Mouse (Mus musculus) heart, embryonic 15.5 days (tissue): ENCODE measurements at regions not wholly inside any gene's neighbourhood (a gene's known extent, or its start where the extent isn't known, plus 50 kb on each side); places are given as distances from the start of the nearest gene placed in this dataset.
A peak's percentile ranks its signal among the peaks of the same experiment; 100 is the strongest.

Source experiments
- ATAC-seq: fragments of 200-750 bp; cut with Nextera tagmentation; replicated peaks from 2 replicates; pipeline ENCODE4 v1.8.0; 2017; ENCODE audit warnings: low read depth, moderate TSS enrichment; ENCODE audit not compliant: insufficient number of reproducible peaks, insufficient read depth, low FRiP score
- H3K27ac ChIP-seq: fragments of 300-500 bp; sonication (generic); 2 replicates; pipeline ENCODE4 v1.5.1; 2015; ENCODE audit warnings: mild to moderate bottlenecking, inconsistent platforms
- H3K27me3 ChIP-seq: fragments of 300-500 bp; sonication (generic); 2 replicates; pipeline ENCODE4 v1.6.1; 2015; ENCODE audit warnings: inconsistent platforms
- H3K36me3 ChIP-seq: fragments of 300-500 bp; sonication (generic); 2 replicates; pipeline ENCODE4 v1.6.1; 2015; ENCODE audit warnings: mild to moderate bottlenecking, inconsistent platforms
- H3K4me1 ChIP-seq: fragments of 300-500 bp; sonication (generic); replicated peaks from 2 replicates; pipeline ENCODE4 v1.6.1; 2015; ENCODE audit warnings: inconsistent platforms
- H3K4me2 ChIP-seq: fragments of 300-500 bp; sonication (generic); 2 replicates; pipeline ENCODE4 v1.6.1; 2015; ENCODE audit warnings: inconsistent platforms, mild to moderate bottlenecking, moderate library complexity
- H3K4me3 ChIP-seq: fragments of 300-500 bp; sonication (generic); 2 replicates; pipeline ENCODE4 v1.5.1; 2015; ENCODE audit warnings: mild to moderate bottlenecking, inconsistent platforms
- H3K9ac ChIP-seq: fragments of 300-500 bp; sonication (generic); 2 replicates; pipeline ENCODE4 v1.6.1; 2015; ENCODE audit warnings: mild to moderate bottlenecking, inconsistent platforms
- H3K9me3 ChIP-seq: fragments of 300-500 bp; sonication (generic); replicated peaks from 2 replicates; pipeline ENCODE4 v1.6.1; 2016; ENCODE audit warnings: inconsistent platforms
- WGBS: fragments of 180-500 bp; shearing (Covaris S2); methylation state at CpG from one replicate; pipeline ENCODE4 v1.1.7; 2015; ENCODE audit warnings: mixed read lengths; 5-methylcytosine and 5-hydroxymethylcytosine counted together

DNA sequence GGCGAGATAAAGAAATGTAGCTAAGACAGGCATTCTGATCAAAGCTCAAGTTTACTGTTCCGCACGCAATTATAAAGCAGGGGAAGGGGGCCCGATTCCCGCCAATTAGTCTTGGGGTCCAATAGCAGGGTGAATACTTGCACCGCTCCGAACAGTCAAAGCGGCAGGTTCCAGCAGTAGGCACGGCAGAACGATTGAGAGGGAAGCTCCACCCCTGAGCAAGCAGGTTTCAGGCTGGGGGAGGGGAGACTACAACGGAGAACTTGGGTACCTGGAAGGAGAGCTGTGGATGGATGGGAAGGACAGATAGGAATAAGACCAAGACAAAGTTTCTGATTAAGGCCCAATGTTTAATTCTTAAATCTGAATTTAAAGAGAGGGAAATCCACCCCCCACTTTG, 618.8 kb downstream of the Adcyap1 start:
- H3K4me2 ChIP-seq: 0 out of 2 replicates have a peak overlapping the region, but pooled peaks have one; percentile 15
- ATAC-seq: no peak
- H3K9ac ChIP-seq: no peak overlapping the region
- H3K9me3 ChIP-seq: no peaks in the 10 kb centered on the region
- H3K4me1 ChIP-seq: no peaks in the 10 kb centered on the region
- H3K27me3 ChIP-seq: no peaks in the 10 kb centered on the region
- WGBS: 17% methylated on average over 11 of the region's 11 CpGs
- H3K4me3 ChIP-seq: no peak overlapping the region
- no peaks in the 10 kb centered on the region for H3K36me3 ChIP-seq
- H3K27ac ChIP-seq: no peak overlapping the region
